Mouse (Mus musculus) intestine, postnatal 0 days (tissue): ENCODE measurements around the gene Odc1. TPM values are rescaled to one million over a fixed set of nuclear protein-coding genes. Genes with fewer than 3 reads are reported as not detected.
A peak's percentile ranks its signal among the peaks of the same experiment; 100 is the strongest.

Source experiments
- ATAC-seq: fragments of 200-750 bp; cut with Nextera tagmentation; 2 replicates; pipeline ENCODE4 v1.8.0; 2017; ENCODE audit warnings: mild to moderate bottlenecking, moderate TSS enrichment, moderate library complexity
- H3K27ac ChIP-seq: fragments of 300-500 bp; sonication (generic); 2 replicates; pipeline ENCODE4 v1.5.1; 2014; ENCODE audit warnings: mild to moderate bottlenecking, low read depth, low read length, moderate library complexity
- H3K27me3 ChIP-seq: fragments of 300-500 bp; sonication (generic); replicated peaks from 2 replicates; pipeline ENCODE4 v1.6.1; 2014; ENCODE audit warnings: low read length, mixed read lengths; ENCODE audit not compliant: control insufficient read depth, insufficient read depth
- H3K36me3 ChIP-seq: fragments of 300-500 bp; sonication (generic); 2 replicates; pipeline ENCODE4 v1.6.1; 2014; ENCODE audit warnings: mild to moderate bottlenecking, moderate library complexity; ENCODE audit not compliant: control insufficient read depth, insufficient read depth
- H3K4me1 ChIP-seq: fragments of 300-500 bp; sonication (generic); replicated peaks from 2 replicates; pipeline ENCODE4 v1.6.1; 2014; ENCODE audit warnings: antibody characterized with exemption, low read length, mixed read lengths; ENCODE audit not compliant: control insufficient read depth, insufficient read depth
- H3K4me2 ChIP-seq: fragments of 300-500 bp; sonication (generic); replicated peaks from 2 replicates; pipeline ENCODE4 v1.6.1; 2014; ENCODE audit warnings: low read depth, mild to moderate bottlenecking, moderate library complexity
- H3K4me3 ChIP-seq: fragments of 300-500 bp; sonication (generic); 2 replicates; pipeline ENCODE4 v1.5.1; 2014; ENCODE audit warnings: low read depth, low read length
- H3K9ac ChIP-seq: fragments of 300-500 bp; sonication (generic); 2 replicates; pipeline ENCODE4 v1.6.1; 2014; ENCODE audit warnings: mild to moderate bottlenecking, low read depth, low read length
- H3K9me3 ChIP-seq: fragments of 300-500 bp; sonication (generic); 2 replicates; pipeline ENCODE4 v1.6.1; 2016; ENCODE audit warnings: mixed run types; ENCODE audit not compliant: control insufficient read depth
- CTCF ChIP-seq: sonication (generic); IDR thresholded peaks from 2 replicates; pipeline ENCODE4 v1.5.1; 2016; ENCODE audit warnings: low read depth, mild to moderate bottlenecking, control low read depth, antibody characterized with exemption, moderate library complexity
- WGBS: fragments of 180-500 bp; shearing (Covaris S2); extraction: QIAGEN DNeasy Blood & Tissue Kit; methylation state at CpG from one replicate; pipeline ENCODE4 v1.1.7; 2014; 5-methylcytosine and 5-hydroxymethylcytosine counted together
- polyA plus RNA-seq: library from polyadenylated mRNA; unstranded; fragments of >200 nt; fragmentation: Nextera tagmentation; extraction: Ambion mirVana; gene quantifications from 2 replicates; pipeline ENCODE4 v1.2.1, GENCODE M21; 2015

Gene Odc1
- polyA plus RNA-seq, 1 experiment from 2014 or later, result 87.8 TPM

DNA sequence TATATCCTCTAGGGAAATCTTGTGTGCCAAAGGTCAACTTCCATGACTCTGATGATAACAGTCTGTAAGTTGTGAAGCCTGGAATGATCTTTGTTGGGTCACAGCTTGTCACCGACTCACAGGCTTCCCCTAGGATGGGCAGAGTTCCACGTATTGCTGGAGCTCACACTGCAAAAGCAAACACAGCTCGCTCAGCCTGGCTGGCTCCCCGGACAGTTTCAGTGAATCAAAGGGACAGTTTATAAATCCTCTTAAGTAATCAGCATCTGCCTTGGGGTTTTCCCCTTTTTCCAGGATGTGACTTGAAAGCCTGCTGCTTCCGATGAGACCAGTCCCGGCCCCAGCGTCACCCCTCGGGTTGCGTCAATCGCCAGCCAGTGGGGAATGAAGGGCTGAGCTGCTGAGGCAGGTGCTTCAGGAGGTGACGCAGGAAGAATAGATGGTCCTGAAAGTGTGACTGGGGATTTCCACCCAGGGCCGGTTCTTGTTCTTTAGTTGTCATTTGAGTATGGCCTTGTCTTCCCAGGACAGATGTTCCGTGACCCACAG lies 37.5 kb upstream of the Odc1 start:
- H3K9me3 ChIP-seq, result no peaks in the 10 kb centered on the region
- peak overlapping the region; percentile 27; the same call in 1 of the 2 replicates for H3K4me2 ChIP-seq
- H3K27me3 ChIP-seq, result no peaks in the 10 kb centered on the region
- no peak overlapping the region for H3K9ac ChIP-seq
- H3K36me3 ChIP-seq, result no peaks in the 10 kb centered on the region
- TF ChIP-seq CTCF, result no peak
- H3K4me3 ChIP-seq, result no peak overlapping the region
- H3K4me1 ChIP-seq, result no peaks in the 10 kb centered on the region; the same call in 1 of the 2 replicates
- H3K27ac ChIP-seq, result peak overlapping the region; percentile 79
- 8% methylated on average over 13 of the region's 13 CpGs for WGBS
- peak; percentile 55 for ATAC-seq

- no peak overlapping the region for H3K27ac ChIP-seq
- H3K9ac ChIP-seq, result no peak overlapping the region
- H3K4me3 ChIP-seq, result no peak overlapping the region
- no peaks in the 10 kb centered on the region for H3K9me3 ChIP-seq
- H3K27me3 ChIP-seq, result no peaks in the 10 kb centered on the region
- H3K36me3 ChIP-seq, result no peaks in the 10 kb centered on the region
- ATAC-seq, result no peak
- no peak for TF ChIP-seq CTCF
- 76% methylated on average over 1 of the region's 1 CpGs for WGBS
- H3K4me1 ChIP-seq, result no peaks in the 10 kb centered on the region; the same call in 1 of the 2 replicates
- H3K4me2 ChIP-seq, result no peak overlapping the region
These were observed 35.3 kb upstream of the Odc1 start for GRCm38 (mm10) chr12:17509310-17509709.

DNA sequence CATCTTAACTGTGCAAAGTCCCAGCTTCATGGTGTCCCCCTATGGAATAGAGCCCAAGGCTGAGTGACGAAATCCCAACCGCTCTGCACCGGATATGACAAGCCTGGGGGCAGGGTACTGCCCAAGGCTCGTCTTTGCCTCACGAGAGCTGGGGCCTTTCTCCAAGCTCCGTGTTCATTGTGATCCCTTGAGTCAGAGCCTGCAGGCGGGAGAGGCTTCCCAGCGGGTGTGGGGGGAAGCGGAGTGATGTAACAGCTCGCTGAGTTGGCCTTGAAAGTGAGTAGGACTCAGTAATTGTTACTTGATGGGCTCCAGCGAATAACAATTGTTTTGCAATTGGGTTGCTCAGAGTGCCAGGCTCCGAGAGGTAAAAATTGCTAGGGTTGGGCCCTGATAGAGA lies 34.4 kb upstream of the Odc1 start:
- Histone ChIP-seq H3K4me2 (no peak overlapping the region), H3K4me1 (no peaks in the 10 kb centered on the region; the same call in 1 of the 2 replicates), H3K27me3 (no peaks in the 10 kb centered on the region), H3K36me3 (no peaks in the 10 kb centered on the region), H3K4me3 (no peak overlapping the region), H3K27ac (no peak overlapping the region), H3K9me3 (no peaks in the 10 kb centered on the region), H3K9ac (no peak overlapping the region)
- ATAC-seq, result no peak
- WGBS, result 47% methylated on average over 12 of the region's 12 CpGs
- TF ChIP-seq CTCF, result no peak

DNA sequence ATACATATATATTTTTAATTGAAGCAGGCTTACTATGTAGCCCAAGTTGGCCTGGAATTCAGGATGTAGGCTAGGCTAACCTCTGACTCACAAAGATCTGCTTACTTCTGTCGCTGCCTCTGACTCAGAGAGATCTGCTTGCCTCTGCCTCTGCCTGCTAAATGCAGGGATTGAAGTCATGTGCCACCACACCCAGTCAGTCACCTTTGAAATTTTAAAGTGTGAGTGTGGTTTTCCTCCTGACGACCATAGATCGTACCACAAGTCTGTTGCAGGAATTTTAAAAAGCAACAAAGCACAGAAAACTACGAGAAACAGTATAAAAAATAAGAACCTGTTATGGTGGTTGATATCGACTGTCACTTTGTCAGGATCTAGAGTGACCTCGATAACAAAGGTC lies 33.6 kb upstream of the Odc1 start:
- WGBS, result 82% methylated on average over 6 of the region's 6 CpGs
- no peak for ATAC-seq

GRCm38 (mm10) chr12:17529180-17529579 lies 15.4 kb upstream of the Odc1 start:
- Histone ChIP-seq H3K27me3 (no peaks in the 10 kb centered on the region), H3K4me3 (no peak overlapping the region), H3K27ac (no peak overlapping the region), H3K9ac (no peak overlapping the region), H3K9me3 (no peaks in the 10 kb centered on the region), H3K4me1 (no peaks in the 10 kb centered on the region), H3K4me2 (no peak overlapping the region), H3K36me3 (no peaks in the 10 kb centered on the region)
- WGBS, result 92% methylated on average over 3 of the region's 3 CpGs
- TF ChIP-seq CTCF, result no peak
- ATAC-seq, result no peak

More for the DNA sequence above, 33.6 kb upstream of the Odc1 start:
- Histone ChIP-seq H3K4me3 (no peak overlapping the region), H3K4me2 (no peak overlapping the region), H3K9me3 (no peaks in the 10 kb centered on the region), H3K9ac (no peak overlapping the region), H3K4me1 (no peaks in the 10 kb centered on the region; the same call in 1 of the 2 replicates), H3K36me3 (no peaks in the 10 kb centered on the region), H3K27me3 (no peaks in the 10 kb centered on the region), H3K27ac (no peak overlapping the region)
- TF ChIP-seq CTCF, result no peak

DNA sequence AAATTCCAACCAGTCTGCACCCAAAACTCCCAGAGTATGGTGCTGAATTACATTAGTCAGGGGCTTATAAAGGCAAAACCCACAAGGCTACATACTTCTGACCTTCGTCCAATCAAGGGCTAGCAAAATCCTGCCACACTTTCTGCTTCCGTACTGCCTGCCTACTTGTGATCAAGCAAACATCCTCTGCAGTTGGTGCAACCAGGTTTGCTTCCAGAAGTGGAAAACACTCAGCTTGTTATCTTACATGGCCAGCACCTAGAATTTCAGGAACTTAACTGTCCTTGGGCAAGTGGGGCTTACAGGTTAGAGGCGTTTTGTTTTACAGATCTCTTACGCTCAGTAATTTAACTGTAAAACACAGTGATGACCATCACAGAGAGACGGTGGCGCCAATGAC lies 14.9 kb upstream of the Odc1 start:
- Histone ChIP-seq H3K4me3 (no peak overlapping the region), H3K9ac (no peak overlapping the region), H3K27ac (no peak overlapping the region), H3K4me2 (no peak overlapping the region), H3K9me3 (no peaks in the 10 kb centered on the region), H3K36me3 (no peaks in the 10 kb centered on the region), H3K4me1 (no peaks in the 10 kb centered on the region), H3K27me3 (no peaks in the 10 kb centered on the region)
- WGBS, result 75% methylated on average over 6 of the region's 6 CpGs
- ATAC-seq, result no peak
- no peak for TF ChIP-seq CTCF

DNA sequence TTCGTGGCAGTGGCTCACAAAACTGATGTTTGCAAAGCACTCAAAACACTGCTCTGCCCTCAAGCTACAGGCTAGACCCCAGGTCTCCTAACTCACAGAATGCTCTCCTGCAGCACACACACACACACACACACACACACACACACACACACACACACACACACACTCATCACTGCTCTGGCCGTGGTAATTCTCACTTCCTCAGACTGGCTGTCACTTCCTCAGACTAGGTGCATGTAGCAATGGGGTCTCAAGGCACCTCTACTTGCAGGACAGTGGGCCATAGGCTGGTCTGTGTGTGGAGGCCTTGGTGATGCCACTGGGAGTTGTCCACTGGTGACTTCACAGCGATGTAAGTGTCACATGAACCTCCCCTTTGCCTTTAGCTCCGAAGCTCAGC lies 13.8 kb upstream of the Odc1 start:
- H3K27me3 ChIP-seq, result no peaks in the 10 kb centered on the region
- H3K9ac ChIP-seq, result no peak overlapping the region
- H3K4me3 ChIP-seq, result no peak overlapping the region
- H3K36me3 ChIP-seq, result no peaks in the 10 kb centered on the region
- H3K9me3 ChIP-seq, result no peaks in the 10 kb centered on the region
- H3K4me2 ChIP-seq, result no peak overlapping the region
- no peak for ATAC-seq
- no peak overlapping the region for H3K27ac ChIP-seq
- no peaks in the 10 kb centered on the region for H3K4me1 ChIP-seq
- no peak for TF ChIP-seq CTCF
- 60% methylated on average over 4 of the region's 4 CpGs for WGBS
